Mouse (Mus musculus): ENCODE measurements around the gene Olfr1250.
"Not testable (repeated sequence)": the region's sequence is repeated elsewhere in the genome, so short reads cannot be mapped to it uniquely, and the experiment has no call there.

Olfr1250 gene

DNA sequence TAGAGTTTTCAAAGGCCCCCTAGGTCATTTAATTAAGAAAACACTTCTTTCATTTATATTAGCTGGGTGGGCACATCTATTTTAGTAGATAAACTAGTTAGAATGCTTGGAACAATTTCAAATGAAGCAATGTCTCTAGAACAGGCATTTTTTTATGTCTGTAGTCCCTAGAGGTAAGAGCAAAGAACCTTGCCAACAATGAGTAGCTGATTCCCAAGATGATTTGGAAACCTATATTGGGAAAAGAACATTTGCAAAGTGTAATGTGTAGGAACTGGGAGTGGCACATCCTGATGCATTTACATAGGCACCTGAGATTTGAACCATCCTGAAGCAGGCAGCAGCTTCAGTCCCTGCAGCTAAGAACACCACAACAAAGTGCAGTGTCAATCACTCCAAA, at the start of gene Olfr1250:
Gene Olfr1250 (minus strand): TSS at position 101 of the 400 bp plus-strand sequence.
- no peak for DNase-seq

DNA sequence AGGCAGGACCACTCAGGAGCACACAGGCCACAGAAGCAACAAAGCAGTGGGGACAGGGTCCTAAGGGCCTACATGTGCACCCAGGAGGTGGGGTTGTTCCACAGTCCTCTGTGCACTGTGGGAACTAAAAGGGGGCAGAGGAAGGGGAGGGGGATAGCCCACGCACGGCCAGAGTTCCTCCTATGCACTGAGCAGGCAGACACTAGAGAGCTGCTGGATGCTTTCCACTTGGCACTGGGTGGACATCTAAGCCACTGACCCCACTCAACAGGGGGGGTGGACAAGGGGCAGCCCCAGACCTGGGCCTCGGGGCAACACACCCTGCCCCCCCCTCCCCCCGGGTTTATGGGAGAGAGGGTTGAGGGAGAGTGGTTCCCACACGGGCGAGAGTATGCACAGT, 30.7 kb upstream of the Olfr1250 start:
- no peak for DNase-seq

DNA sequence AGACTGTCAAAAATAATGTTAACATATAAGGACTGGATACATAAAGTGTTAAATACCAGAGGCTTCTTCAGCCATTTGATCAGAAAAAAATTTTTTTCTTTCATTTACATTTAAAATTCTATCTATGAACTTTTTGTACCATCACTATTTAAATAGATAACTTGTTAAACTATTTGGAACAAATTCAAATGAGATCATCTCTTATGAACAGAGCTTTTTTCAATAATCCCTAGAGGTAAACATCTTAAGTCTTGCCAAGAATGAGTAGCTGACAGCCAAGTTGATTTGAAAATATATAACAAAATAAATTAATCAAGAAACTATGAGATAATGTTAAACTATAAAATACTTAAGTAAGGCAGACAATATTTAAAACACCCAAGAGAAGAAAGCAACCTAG, 10.6 kb upstream of the Olfr1250 start, which contains the start of gene Olfr1251:
Gene Olfr1251 (minus strand): TSS at position 101 of the 400 bp plus-strand sequence.
- no peak for DNase-seq

DNA sequence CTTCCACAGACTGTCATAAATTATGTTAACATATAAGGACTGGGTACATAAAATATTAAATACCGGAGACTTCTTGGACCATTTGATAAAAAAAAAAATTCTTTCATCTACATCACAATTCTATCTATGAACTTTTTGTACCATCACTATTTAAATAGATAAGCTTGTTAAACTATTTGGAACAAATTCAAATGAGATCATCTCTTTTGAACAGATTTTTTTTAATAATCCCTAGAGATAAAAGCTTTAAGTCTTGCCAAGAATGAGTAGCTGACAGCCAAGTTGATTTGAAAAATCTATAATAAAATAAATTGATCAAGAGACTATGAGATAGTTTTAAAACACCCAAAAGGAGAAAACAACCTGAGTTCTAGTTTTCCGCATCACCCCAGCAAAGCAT, 26.4 kb downstream of the Olfr1250 start, which contains the start of gene Olfr1249:
Gene Olfr1249 (minus strand): TSS at position 101 of the 400 bp plus-strand sequence.
- DNase-seq, result no peak

DNA sequence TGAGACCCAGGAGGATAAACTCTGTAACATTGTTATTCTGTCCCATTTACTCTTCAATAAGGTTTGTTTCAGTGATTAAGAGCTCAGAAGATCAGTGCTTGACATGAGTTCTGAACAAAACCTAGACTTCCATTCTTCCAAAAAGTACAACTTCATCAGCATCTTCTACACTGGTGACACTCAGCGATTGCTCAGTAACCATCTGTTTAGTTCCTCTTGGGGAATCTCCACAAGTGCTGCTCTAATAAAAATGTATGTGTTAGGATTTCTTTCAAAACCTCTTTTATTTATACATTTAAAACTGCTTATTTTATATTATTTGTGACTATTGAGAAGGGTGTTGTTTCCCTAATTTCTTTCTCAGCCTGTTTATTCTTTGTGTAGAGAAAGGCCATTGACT, 43.1 kb downstream of the Olfr1250 start, which contains the start of gene Olfr1248:
Gene Olfr1248 (minus strand): TSS at position 101 of the 400 bp plus-strand sequence.
- not testable (repeated sequence) for DNase-seq

DNA sequence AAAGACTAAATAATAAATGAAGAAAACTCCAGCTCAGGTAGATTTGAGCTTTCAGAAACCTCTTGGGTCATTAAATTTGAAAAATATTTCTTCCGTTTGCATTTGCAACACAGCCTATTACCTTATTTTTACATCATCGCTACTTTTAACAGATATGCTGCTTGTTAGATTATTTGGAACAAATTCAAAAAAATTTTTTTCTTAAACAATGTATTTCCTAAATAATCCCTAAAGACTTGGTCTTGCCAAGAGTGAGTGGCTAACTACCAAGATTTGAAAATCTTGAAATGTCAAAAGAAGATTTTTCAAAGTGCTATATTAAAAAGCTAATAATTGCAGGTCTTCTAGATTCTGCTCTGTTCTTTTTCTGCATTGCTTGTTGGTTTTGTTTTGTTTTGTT, 47.2 kb downstream of the Olfr1250 start, which contains the start of gene Olfr1247:
Gene Olfr1247 (minus strand): TSS at position 101 of the 400 bp plus-strand sequence.
- no peak for DNase-seq
